Mouse (Mus musculus) left cerebral cortex, adult 11 months (tissue): ENCODE measurements around the gene Zkscan16.
A peak's percentile ranks its signal among the peaks of the same experiment; 100 is the strongest.

Experiments used
- DNase-seq: peaks from one replicate; pipeline ENCODE4 v3.0.0; 2022; ENCODE audit warnings: low spot score

The Zkscan16 gene

DNA sequence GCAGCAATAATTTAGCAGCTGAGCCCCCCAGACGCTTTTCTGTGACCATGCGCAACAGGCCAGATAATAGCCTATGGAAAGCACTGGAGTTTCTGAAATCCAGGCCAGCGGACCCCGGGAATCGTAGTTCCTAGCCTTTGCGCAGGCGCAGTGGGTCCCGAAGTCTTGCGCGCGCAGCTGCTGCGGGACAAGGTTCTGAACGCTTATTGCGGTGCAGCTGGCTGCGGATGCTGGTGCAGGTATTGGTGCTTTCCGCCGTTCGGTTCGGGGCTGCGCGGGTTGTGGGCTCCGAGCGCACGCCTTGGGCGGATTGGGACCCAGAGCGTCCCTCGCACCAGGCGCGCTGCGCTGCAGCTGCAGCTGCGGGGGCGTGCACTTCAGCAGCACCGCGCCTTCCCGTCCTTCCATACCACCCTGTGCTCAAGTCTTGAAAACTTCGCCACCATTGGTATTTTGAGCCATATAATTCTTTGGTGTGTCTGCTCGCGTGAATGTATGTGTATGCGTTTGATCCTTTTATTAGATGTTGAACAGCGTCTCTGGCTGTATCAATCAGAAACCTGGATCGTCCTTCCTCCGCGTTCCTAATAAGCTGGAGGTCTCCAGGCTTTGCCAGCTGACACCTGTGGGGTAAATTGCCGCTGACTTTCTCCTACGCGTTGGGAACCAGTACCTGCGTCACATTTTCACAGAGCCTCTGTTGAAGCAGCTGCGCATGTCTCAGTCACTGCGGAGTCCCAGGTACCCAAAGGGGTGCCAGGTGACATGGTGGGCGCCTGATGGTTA is at the start of gene Zkscan16:
Gene Zkscan16, plus strand, starts transcription at position 209 of the 786 bp plus-strand sequence.
- peak; percentile 84 for DNase-seq

DNA sequence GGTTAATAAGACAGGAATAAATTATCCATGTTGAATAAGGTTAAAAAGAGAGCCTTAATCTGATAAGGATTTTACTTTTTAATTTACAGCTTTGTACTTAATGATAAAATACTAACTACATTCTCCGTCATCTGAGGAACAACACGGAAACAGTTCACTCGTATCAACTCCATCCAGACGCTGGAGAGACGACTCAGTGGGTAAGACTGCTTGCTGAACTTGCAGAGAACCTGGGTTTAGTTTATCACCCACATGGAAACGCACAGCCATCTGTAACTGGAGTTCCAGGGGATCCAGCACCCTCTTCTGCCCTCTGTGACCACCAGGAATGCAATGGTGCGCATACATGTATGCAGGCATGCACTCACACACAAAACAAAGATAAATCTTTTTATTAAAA is 49.0 kb upstream of the Zkscan16 start:
- DNase-seq: no peak

DNA sequence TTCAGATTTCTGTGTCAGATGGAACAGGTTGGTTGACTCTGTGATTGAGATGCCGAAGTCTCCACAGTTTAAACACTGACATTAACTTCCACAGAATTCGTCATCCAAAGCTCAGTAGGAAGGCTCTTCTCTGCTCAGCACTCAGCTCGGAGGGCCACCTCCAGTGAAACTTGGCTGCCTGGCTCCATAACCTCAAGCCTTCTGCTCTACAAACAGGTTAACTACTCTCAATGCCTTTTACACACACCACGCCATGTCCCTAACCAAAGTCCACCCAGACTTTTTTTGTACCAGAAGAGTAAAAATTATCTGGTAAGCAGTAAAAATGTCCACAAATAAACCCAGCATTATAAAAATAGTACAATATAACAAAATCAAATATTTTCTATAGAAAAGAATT is 46.0 kb upstream of the Zkscan16 start:
- DNase-seq: no peak

- DNase-seq: no peak
These were observed 45.1 kb upstream of the Zkscan16 start for GRCm38 (mm10) chr4:58898318-58898717.

GRCm38 (mm10) chr4:58907453-58907852 is 36.0 kb upstream of the Zkscan16 start:
- no peak for DNase-seq

- DNase-seq: no peak
These were observed 33.0 kb upstream of the Zkscan16 start for GRCm38 (mm10) chr4:58910175-58911068.

DNA sequence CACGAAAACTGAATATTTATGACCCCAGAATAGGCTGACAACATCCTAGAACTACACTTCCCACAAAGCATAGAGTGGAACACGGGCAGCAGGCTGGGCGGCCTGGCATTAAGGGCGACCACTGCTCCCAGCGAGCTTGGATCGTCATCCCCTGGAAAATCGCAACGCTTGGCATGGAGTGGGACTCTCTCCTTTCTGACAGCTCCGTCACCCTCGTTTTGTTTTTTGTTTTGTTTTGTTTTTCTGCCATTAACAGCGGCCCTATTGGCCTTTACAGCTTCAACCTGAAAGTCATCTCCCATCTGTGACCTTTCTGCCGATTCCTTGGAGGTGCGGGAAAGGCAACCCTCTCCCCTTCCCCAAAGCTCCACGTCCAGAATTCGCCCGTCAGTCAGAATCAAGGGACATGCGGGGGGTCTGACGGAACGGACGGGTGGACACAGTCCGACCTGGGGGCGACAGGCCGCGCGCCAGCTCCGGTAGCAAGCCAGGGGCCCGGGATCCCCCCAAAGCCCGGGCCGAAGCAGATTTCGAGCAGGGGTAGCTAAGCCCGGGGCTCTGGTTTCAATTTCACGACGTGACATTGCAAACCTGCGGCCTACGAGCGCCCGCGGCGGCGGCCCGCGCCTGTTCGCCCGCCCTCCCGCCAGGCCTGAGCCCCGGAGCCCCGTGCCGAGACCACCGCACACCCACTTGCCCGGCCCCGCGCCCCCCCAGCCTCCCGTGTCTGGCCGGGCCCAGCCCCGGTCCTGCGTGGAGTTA is 32.2 kb upstream of the Zkscan16 start:
- no peak for DNase-seq

GRCm38 (mm10) chr4:58911831-58912628 is 31.4 kb upstream of the Zkscan16 start:
- no peak for DNase-seq

- peak; percentile 52 for DNase-seq
These were observed 30.6 kb upstream of the Zkscan16 start, which contains the start of gene Ecpas for GRCm38 (mm10) chr4:58912629-58913335. Gene Ecpas (minus strand): TSS chr4:58912749.

GRCm38 (mm10) chr4:58913336-58914026 is 29.9 kb upstream of the Zkscan16 start:
- DNase-seq: no peak

DNA sequence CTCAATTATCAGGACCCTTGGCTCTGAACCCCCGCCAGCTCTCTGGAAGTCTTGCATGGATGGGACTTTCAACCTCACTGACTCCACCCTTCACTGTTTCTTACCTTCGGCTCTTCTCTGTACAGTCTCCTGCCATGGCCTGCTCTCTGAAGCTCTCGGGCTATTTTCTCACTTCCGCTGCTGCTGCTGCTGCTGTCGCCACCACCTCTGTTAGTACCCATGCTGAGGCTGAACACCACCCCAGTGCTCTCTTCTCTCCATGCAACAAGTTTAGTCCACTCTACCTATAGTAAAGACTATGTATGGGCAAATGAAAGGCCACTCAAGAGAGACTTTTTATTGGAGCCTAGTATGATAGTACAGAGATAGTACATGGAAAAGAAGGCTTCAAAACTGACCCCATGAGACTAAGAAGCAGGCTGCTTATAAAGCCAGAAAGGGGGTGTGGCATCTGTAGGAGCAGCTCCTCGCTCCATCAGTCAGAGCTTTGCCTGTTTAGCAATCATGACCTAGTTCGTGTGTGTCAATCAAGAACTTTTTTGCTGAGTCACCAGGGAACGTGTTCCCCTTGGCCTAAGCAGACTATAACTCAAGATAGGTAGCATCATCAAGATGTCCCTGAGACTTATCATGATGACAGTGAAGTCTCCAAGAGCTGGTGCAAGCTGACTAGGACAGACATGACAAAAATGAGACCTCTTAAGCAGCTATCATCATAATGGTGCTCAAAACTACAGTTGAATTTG is 28.2 kb upstream of the Zkscan16 start:
- no peak for DNase-seq

GRCm38 (mm10) chr4:58923933-58924332 is 19.5 kb upstream of the Zkscan16 start:
- no peak for DNase-seq

DNA sequence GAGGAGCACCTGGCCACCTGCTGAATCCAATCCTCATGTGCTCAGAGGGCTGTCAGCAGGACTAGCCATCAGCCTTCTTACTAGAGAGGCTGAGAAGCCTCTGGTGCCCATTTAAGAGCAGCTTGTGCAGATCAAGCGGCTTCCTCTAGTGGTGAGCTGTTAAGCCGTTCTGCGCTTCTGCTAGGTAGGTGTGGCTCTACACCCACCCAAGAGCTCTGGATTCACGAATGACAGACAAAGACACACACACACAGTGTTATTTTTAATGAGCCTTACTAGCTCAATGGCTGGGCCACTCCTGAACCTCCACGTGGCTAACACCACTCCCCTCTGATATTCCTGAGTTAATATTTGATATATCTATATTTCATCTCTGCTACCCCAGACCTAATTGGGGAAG is 17.8 kb upstream of the Zkscan16 start:
- DNase-seq: no peak

- no peak for DNase-seq
These were observed 17.3 kb upstream of the Zkscan16 start for GRCm38 (mm10) chr4:58926120-58926519.

- no peak for DNase-seq
These were observed 15.8 kb upstream of the Zkscan16 start for GRCm38 (mm10) chr4:58927661-58928060.

- no peak for DNase-seq
These were observed 10.9 kb upstream of the Zkscan16 start for GRCm38 (mm10) chr4:58932541-58932940.

DNA sequence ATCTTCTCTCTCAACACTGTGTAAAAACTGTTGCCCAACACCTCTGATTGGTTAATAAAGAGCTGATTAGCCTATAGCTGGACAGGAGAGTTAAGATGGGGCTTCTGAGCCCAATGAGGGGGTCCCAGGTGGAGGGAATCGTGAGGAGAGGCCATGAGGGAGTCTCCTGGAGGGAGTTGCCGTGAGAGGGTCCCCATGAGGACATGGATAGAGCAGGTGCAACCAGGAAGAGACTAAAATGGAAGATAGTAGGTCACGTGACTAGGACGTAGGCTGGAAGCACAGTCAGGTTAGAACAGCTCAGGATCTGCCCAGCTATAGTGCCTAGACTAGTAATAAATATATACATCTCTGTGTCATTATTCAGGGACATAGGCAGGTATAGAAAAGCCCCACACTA is 9.1 kb upstream of the Zkscan16 start:
- DNase-seq: no peak

DNA sequence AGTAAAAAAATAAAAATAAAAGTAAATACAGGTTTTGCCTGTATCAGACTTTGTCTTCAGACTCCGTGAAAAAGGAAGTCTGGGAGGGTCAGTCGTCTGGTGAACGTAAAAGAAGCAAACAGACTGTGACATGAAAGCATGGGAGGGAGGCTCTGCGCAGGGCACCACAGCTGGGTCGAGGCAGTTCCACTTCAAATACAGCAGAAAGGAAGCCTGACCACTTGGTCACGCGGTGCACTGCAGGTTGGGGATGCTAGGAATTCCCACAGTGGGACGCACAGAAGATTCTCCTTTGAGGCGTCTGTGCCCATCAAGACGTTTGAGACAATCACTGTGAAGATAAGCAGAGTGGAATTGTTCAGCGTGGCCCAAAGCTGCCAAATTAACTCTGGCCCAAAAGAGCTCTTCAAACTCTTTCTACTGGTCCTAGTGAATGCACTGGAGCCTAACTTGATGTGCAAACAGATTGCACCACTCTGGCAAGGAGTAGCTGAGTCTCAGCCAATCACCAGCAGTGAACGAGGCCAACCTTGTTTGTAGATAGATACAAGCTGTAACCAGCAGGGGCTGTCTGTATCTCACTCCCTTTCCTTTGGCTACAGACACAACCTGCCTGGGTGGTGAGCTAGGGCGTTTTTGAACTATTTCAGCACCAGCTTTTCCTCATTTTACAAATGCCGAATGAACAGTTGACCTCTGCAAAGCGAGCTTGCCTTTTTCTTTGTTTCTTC is 8.5 kb upstream of the Zkscan16 start:
- DNase-seq: no peak

DNA sequence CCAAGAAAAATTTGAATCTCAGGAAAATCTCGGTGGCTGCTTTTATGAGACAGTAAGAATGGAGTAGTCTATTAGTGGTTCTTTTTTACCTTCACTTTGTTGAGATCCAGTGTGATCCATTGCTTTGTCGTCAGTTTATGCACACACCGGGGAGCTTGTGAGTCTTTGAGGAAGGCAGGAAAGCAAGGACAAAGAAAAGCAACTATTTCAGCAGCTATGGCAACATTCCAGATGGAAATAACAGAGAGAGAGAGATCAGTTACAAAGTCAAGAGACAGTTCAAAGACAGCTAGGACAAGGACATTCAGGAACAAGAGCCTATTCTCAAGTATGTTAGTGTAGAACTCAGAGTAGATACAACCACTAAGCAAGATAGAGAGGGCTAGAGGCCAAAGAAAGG is 7.6 kb upstream of the Zkscan16 start:
- DNase-seq: no peak
